Mouse (Mus musculus): ENCODE results near the gene Timm22. TPM values are rescaled to one million over a fixed set of nuclear protein-coding genes. Genes with fewer than 3 reads are reported as not detected.

Timm22 gene
- polyA plus RNA-seq, 1 experiment from 2014 or later = 96.2 TPM

- peaks cover 14 to 35% of the 10 kb centered on the region in 2 experiments for H3K4me1 ChIP-seq (ENCODE audit: control insufficient read depth in 2 of 2, insufficient read depth in 2 of 2, low read length in 2 of 2)
- H3K4me2 ChIP-seq (ENCODE audit: low read length) = peak overlapping the region; percentile 2
- no peaks in the 10 kb centered on the region for H3K27me3 ChIP-seq (ENCODE audit: control insufficient read depth, insufficient read depth, low read length)
- no peaks in the 10 kb centered on the region for H3K9me3 ChIP-seq (ENCODE audit: control insufficient read depth, low read length)
- H3K4me3 ChIP-seq (ENCODE audit: control insufficient read depth in 1 of 2, insufficient read depth in 1 of 2, low read depth in 1 of 2, low read length in 2 of 2) = no peak overlapping the region
- ATAC-seq (ENCODE audit: insufficient number of reproducible peaks, insufficient read depth, low FRiP score, low read depth) = no peak
- WGBS = 74% methylated on average over 5 of the region's 5 CpGs
- H3K9ac ChIP-seq (ENCODE audit: low read length) = peak overlapping the region; percentile 21; the same call in 1 of the 2 replicates
- 0 out of 2 replicates have a peak, but pooled peaks cover 4% of the 10 kb centered on the region for H3K36me3 ChIP-seq (ENCODE audit: control insufficient read depth, insufficient read depth, low read length)
- H3K27ac ChIP-seq (replicated peaks in 1 of 2; ENCODE audit: control insufficient read depth in 1 of 2, insufficient read depth in 1 of 2, low read depth in 2 of 2, low read length in 2 of 2) = peak overlapping the region; percentile 21 to 53; a peak in 3 of 4 replicates
Observed at GRCm38 (mm10) chr11:76364038-76364437, 42.7 kb upstream of the Timm22 start.

GRCm38 (mm10) chr11:76366720-76367119 is 40.0 kb upstream of the Timm22 start:
- Histone ChIP-seq H3K9me3 (ENCODE audit: control insufficient read depth, low read length) (no peaks in the 10 kb centered on the region), H3K27me3 (ENCODE audit: control insufficient read depth, insufficient read depth, low read length) (no peaks in the 10 kb centered on the region), H3K36me3 (ENCODE audit: control insufficient read depth, insufficient read depth, low read length) (0 out of 2 replicates have a peak, but pooled peaks cover 4% of the 10 kb centered on the region), H3K27ac (replicated peaks in 1 of 2; ENCODE audit: control insufficient read depth in 1 of 2, insufficient read depth in 1 of 2, low read depth in 2 of 2, low read length in 2 of 2) (no peak overlapping the region), H3K9ac (ENCODE audit: low read length) (no peak overlapping the region), H3K4me1 (ENCODE audit: control insufficient read depth in 2 of 2, insufficient read depth in 2 of 2, low read length in 2 of 2) (peaks cover 15 to 21% of the 10 kb centered on the region in 2 experiments), H3K4me2 (ENCODE audit: low read length) (no peak overlapping the region), H3K4me3 (ENCODE audit: control insufficient read depth in 1 of 2, insufficient read depth in 1 of 2, low read depth in 1 of 2, low read length in 2 of 2) (no peak overlapping the region)
- 83% methylated on average over 15 of the region's 15 CpGs for WGBS
- no peak for ATAC-seq (ENCODE audit: insufficient number of reproducible peaks, insufficient read depth, low FRiP score, low read depth)

DNA sequence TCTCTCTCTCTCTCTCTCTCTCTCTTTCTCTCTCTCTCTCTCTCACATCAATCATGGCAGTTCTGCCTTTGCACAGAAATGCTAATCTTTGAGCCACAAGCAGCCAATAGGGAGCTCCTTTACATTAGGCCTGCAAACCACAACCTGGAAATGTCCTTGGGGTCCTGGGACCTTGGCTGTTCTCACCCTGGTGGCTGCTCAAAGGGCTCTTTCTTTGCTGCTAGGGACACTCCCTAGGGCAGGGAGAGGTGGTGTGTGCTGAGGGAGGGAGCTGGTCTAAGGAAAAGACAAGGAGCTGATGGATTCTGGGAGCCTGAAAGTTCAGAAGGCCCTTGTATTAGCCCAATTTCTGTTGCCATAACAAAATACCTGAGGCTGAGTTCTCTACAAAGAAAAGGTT is 36.3 kb upstream of the Timm22 start:
- no peak overlapping the region for H3K4me2 ChIP-seq (ENCODE audit: low read length)

GRCm38 (mm10) chr11:76372120-76372519 is 34.6 kb upstream of the Timm22 start:
- no peak overlapping the region for H3K4me3 ChIP-seq (ENCODE audit: control insufficient read depth in 1 of 2, insufficient read depth in 1 of 2, low read depth in 1 of 2, low read length in 2 of 2)
- H3K27me3 ChIP-seq (ENCODE audit: control insufficient read depth, insufficient read depth, low read length) = no peaks in the 10 kb centered on the region
- WGBS = 48% methylated on average over 2 of the region's 2 CpGs
- no peak overlapping the region for H3K9ac ChIP-seq (ENCODE audit: low read length)
- H3K4me2 ChIP-seq (ENCODE audit: low read length) = no peak overlapping the region
- H3K36me3 ChIP-seq (ENCODE audit: control insufficient read depth, insufficient read depth, low read length) = no peaks in the 10 kb centered on the region
- peaks cover 39 to 44% of the 10 kb centered on the region in 2 experiments for H3K4me1 ChIP-seq (ENCODE audit: control insufficient read depth in 2 of 2, insufficient read depth in 2 of 2, low read length in 2 of 2)
- no peak for ATAC-seq (ENCODE audit: insufficient number of reproducible peaks, insufficient read depth, low FRiP score, low read depth)
- H3K9me3 ChIP-seq (ENCODE audit: control insufficient read depth, low read length) = no peaks in the 10 kb centered on the region
- peak overlapping the region in 1 of 2 experiments; percentile 42; a peak in 2 of 4 replicates for H3K27ac ChIP-seq (replicated peaks in 1 of 2; ENCODE audit: control insufficient read depth in 1 of 2, insufficient read depth in 1 of 2, low read depth in 2 of 2, low read length in 2 of 2)

More for the DNA sequence above, 36.3 kb upstream of the Timm22 start:
- 0 out of 2 replicates have a peak, but pooled peaks cover 4% of the 10 kb centered on the region for H3K36me3 ChIP-seq (ENCODE audit: control insufficient read depth, insufficient read depth, low read length)
- no peaks in the 10 kb centered on the region for H3K27me3 ChIP-seq (ENCODE audit: control insufficient read depth, insufficient read depth, low read length)
- H3K9ac ChIP-seq (ENCODE audit: low read length) = no peak overlapping the region
- no peak overlapping the region for H3K27ac ChIP-seq (replicated peaks in 1 of 2; ENCODE audit: control insufficient read depth in 1 of 2, insufficient read depth in 1 of 2, low read depth in 2 of 2, low read length in 2 of 2)
- H3K4me1 ChIP-seq (ENCODE audit: control insufficient read depth in 2 of 2, insufficient read depth in 2 of 2, low read length in 2 of 2) = peaks cover 35 to 42% of the 10 kb centered on the region in 2 experiments
- no peak for ATAC-seq (ENCODE audit: insufficient number of reproducible peaks, insufficient read depth, low FRiP score, low read depth)
- H3K9me3 ChIP-seq (ENCODE audit: control insufficient read depth, low read length) = no peaks in the 10 kb centered on the region
- no peak overlapping the region for H3K4me3 ChIP-seq (ENCODE audit: control insufficient read depth in 1 of 2, insufficient read depth in 1 of 2, low read depth in 1 of 2, low read length in 2 of 2)

DNA sequence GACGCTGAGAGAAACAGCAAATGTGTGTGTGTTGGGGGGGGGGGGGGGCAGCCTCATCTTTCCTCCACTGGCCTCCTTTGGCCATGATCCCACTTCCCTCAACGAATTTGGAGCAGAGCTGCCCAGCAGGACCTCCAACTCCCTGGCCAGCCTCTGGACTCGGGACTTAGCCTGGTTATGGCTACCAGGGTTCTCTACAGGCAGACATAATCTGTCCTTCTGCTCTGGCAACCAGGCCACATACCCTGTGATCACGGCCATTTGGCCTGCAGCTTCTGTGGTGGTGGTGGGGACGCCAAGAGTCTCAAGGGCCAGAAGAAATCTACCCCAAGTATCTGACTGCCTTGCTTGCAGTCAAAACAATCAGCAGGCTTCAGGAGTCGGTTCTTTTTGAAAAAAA is 34.2 kb upstream of the Timm22 start:
- 35% methylated on average over 6 of the region's 6 CpGs for WGBS
- no peak overlapping the region for H3K9ac ChIP-seq (ENCODE audit: low read length)
- no peak overlapping the region for H3K4me2 ChIP-seq (ENCODE audit: low read length)
- peak overlapping the region; percentile 42; a peak in 2 of 4 replicates for H3K27ac ChIP-seq (replicated peaks in 1 of 2; ENCODE audit: control insufficient read depth in 1 of 2, insufficient read depth in 1 of 2, low read depth in 2 of 2, low read length in 2 of 2)
- H3K4me1 ChIP-seq (ENCODE audit: control insufficient read depth in 2 of 2, insufficient read depth in 2 of 2, low read length in 2 of 2) = peaks cover 39 to 44% of the 10 kb centered on the region in 2 experiments
- H3K36me3 ChIP-seq (ENCODE audit: control insufficient read depth, insufficient read depth, low read length) = no peaks in the 10 kb centered on the region
- no peak overlapping the region for H3K4me3 ChIP-seq (ENCODE audit: control insufficient read depth in 1 of 2, insufficient read depth in 1 of 2, low read depth in 1 of 2, low read length in 2 of 2)
- no peaks in the 10 kb centered on the region for H3K27me3 ChIP-seq (ENCODE audit: control insufficient read depth, insufficient read depth, low read length)
- no peaks in the 10 kb centered on the region for H3K9me3 ChIP-seq (ENCODE audit: control insufficient read depth, low read length)
- ATAC-seq (ENCODE audit: insufficient number of reproducible peaks, insufficient read depth, low FRiP score, low read depth) = no peak

GRCm38 (mm10) chr11:76374491-76375185 is 32.1 kb upstream of the Timm22 start:
- peak overlapping the region; percentile 51 for H3K4me2 ChIP-seq (ENCODE audit: low read length)
- H3K9me3 ChIP-seq (ENCODE audit: control insufficient read depth, low read length) = no peaks in the 10 kb centered on the region
- H3K9ac ChIP-seq (ENCODE audit: low read length) = peak overlapping the region; percentile 54
- no peaks in the 10 kb centered on the region for H3K36me3 ChIP-seq (ENCODE audit: control insufficient read depth, insufficient read depth, low read length)
- peak; percentile 82 for ATAC-seq (ENCODE audit: insufficient number of reproducible peaks, insufficient read depth, low FRiP score, low read depth)
- H3K27ac ChIP-seq (replicated peaks in 1 of 2; ENCODE audit: control insufficient read depth in 1 of 2, insufficient read depth in 1 of 2, low read depth in 2 of 2, low read length in 2 of 2) = peak overlapping the region; percentile 94 to 99
- H3K4me1 ChIP-seq (ENCODE audit: control insufficient read depth in 2 of 2, insufficient read depth in 2 of 2, low read length in 2 of 2) = peaks cover 39 to 47% of the 10 kb centered on the region in 2 experiments
- H3K27me3 ChIP-seq (ENCODE audit: control insufficient read depth, insufficient read depth, low read length) = no peaks in the 10 kb centered on the region
- H3K4me3 ChIP-seq (ENCODE audit: control insufficient read depth in 1 of 2, insufficient read depth in 1 of 2, low read depth in 1 of 2, low read length in 2 of 2) = no peak overlapping the region
- 10% methylated on average over 17 of the region's 17 CpGs for WGBS

GRCm38 (mm10) chr11:76376425-76376824 is 30.3 kb upstream of the Timm22 start:
- H3K9me3 ChIP-seq (ENCODE audit: control insufficient read depth, low read length) = no peaks in the 10 kb centered on the region
- H3K27ac ChIP-seq (replicated peaks in 1 of 2; ENCODE audit: control insufficient read depth in 1 of 2, insufficient read depth in 1 of 2, low read depth in 2 of 2, low read length in 2 of 2) = no peak overlapping the region
- no peak overlapping the region for H3K4me3 ChIP-seq (ENCODE audit: control insufficient read depth in 1 of 2, insufficient read depth in 1 of 2, low read depth in 1 of 2, low read length in 2 of 2)
- H3K4me1 ChIP-seq (ENCODE audit: control insufficient read depth in 2 of 2, insufficient read depth in 2 of 2, low read length in 2 of 2) = peaks cover 43 to 61% of the 10 kb centered on the region in 2 experiments
- WGBS = 94% methylated on average over 3 of the region's 3 CpGs
- H3K4me2 ChIP-seq (ENCODE audit: low read length) = no peak overlapping the region
- no peak for ATAC-seq (ENCODE audit: insufficient number of reproducible peaks, insufficient read depth, low FRiP score, low read depth)
- no peaks in the 10 kb centered on the region for H3K27me3 ChIP-seq (ENCODE audit: control insufficient read depth, insufficient read depth, low read length)
- H3K9ac ChIP-seq (ENCODE audit: low read length) = no peak overlapping the region
- no peaks in the 10 kb centered on the region for H3K36me3 ChIP-seq (ENCODE audit: control insufficient read depth, insufficient read depth, low read length)
